In genomic region chr13:110866713-110867112, GRCm38 (mm10) we compare ENCODE assay signal across 11 mouse cellular contexts.
A peak's percentile ranks its signal among the peaks of the same experiment; 100 is the strongest.
DNase-seq lines count a peak whose midpoint lies in the region; ATAC-seq lines count a peak whose summit lies in the region.
"Had no signal": no experiment of that assay in that cellular context is flagged by ENCODE, and none has a peak within 500 bp of the region (broad histone marks: within the 10 kb centered on the region; RNA-seq: fewer than 3 reads in every experiment).

No protein-coding gene starts in this region.

- no peak overlapping the region for H3K4me2 ChIP-seq in heart, embryonic 12.5 days
- H3K4me2 ChIP-seq in limb, embryonic 13.5 days (replicated peaks), result no peak overlapping the region
- H3K4me2 ChIP-seq: stomach, embryonic 15.5 days had no signal

- H3K9me3 ChIP-seq in heart, embryonic 12.5 days (replicated peaks), result no peaks in the 10 kb centered on the region
- no peaks in the 10 kb centered on the region for H3K9me3 ChIP-seq in limb, embryonic 13.5 days
- H3K9me3 ChIP-seq: stomach, embryonic 15.5 days had no signal

- no peaks in the 10 kb centered on the region for H3K27me3 ChIP-seq in heart, embryonic 12.5 days (replicated peaks)
- H3K27me3 ChIP-seq in limb, embryonic 13.5 days, result no peaks in the 10 kb centered on the region
- H3K27me3 ChIP-seq: stomach, embryonic 15.5 days had no signal

- ATAC-seq in heart, embryonic 12.5 days (ENCODE audit: insufficient number of reproducible peaks, low FRiP score), result no peak
- ATAC-seq in common myeloid progenitor, adult 5-6 weeks (replicated peaks; ENCODE audit: low read depth, poor library complexity, severe bottlenecking), result peak; percentile 87
- ATAC-seq in limb, embryonic 13.5 days (ENCODE audit: low FRiP score, low read depth), result peak; percentile 87
- ATAC-seq: inflammation-experienced regulatory T-cells, adult 6 months had no signal

- H3K9ac ChIP-seq in heart, embryonic 12.5 days, result no peak overlapping the region
- H3K9ac ChIP-seq in limb, embryonic 13.5 days, result no peak overlapping the region
- H3K9ac ChIP-seq: stomach, embryonic 15.5 days had no signal

- WGBS in heart, embryonic 12.5 days, result 20% methylated on average over 2 of the region's 2 CpGs
- 23% methylated on average over 2 of the region's 2 CpGs for WGBS in limb, embryonic 13.5 days

- H3K27ac ChIP-seq in heart, embryonic 12.5 days (ENCODE audit: poor library complexity, severe bottlenecking), result 0 out of 2 replicates have a peak overlapping the region, but pooled peaks have one; percentile 0
- H3K27ac ChIP-seq in limb, embryonic 13.5 days, result peak overlapping the region; percentile 40; the same call in 1 of the 2 replicates
- H3K27ac ChIP-seq: macrophage; stomach, embryonic 15.5 days had no signal

- no peaks in the 10 kb centered on the region for H3K36me3 ChIP-seq in heart, embryonic 12.5 days
- no peaks in the 10 kb centered on the region for H3K36me3 ChIP-seq in limb, embryonic 13.5 days
- H3K36me3 ChIP-seq: stomach, embryonic 15.5 days had no signal

- no peak overlapping the region for H3K4me3 ChIP-seq in heart, embryonic 12.5 days
- H3K4me3 ChIP-seq in limb, embryonic 13.5 days, result no peak overlapping the region
- H3K4me3 ChIP-seq: stomach, embryonic 15.5 days had no signal

- H3K4me1 ChIP-seq in heart, embryonic 12.5 days (replicated peaks), result peaks cover 12% of the 10 kb centered on the region
- peaks cover 17% of the 10 kb centered on the region for H3K4me1 ChIP-seq in limb, embryonic 13.5 days
- H3K4me1 ChIP-seq: stomach, embryonic 15.5 days had no signal

- DNase-seq in heart, adult 9 months (ENCODE audit: low spot score in 2 of 2), result no peak
- peak; percentile 44 for DNase-seq in ES-CJ7 (ENCODE audit: low read depth, low spot score)
- DNase-seq in T-cell, adult 2 months (ENCODE audit: low spot score), result no peak
- DNase-seq in gastrocnemius, postnatal 36 days, result no peak
- DNase-seq: cerebellum, adult 2 months had no signal

- intact Hi-C loops in gastrocnemius, postnatal 36 days (cut with DNase I), result loop anchor here (10.0 kb wide), 1 partner anchor 472 kb away; the partner anchor contains the start of gene Plk2
